Mouse (Mus musculus) MEL (cell line): ENCODE measurements at regions not wholly inside any gene's neighbourhood (a gene's known extent, or its start where the extent isn't known, plus 50 kb on each side); places are given as distances from the start of the nearest gene placed in this dataset.

Source experiments
- DNase-seq: peaks from one replicate; pipeline ENCODE4 v3.0.0; 2011; ENCODE audit warnings: low read depth, low spot score
- H3K27ac ChIP-seq: 2 replicates; pipeline ENCODE4 v1.5.1; 2012; ENCODE audit warnings: low read depth, mild to moderate bottlenecking, control low read depth, low read length, moderate library complexity; ENCODE audit not compliant: control insufficient read depth
- H3K27me3 ChIP-seq, 2 experiments: fragments of 150-350 bp in 1 of 2; sonication (generic) in 1 of 2; 2 replicates each; pipeline ENCODE4 v1.6.1; 2012; ENCODE audit warnings: low read length in 2 of 2, mild to moderate bottlenecking in 2 of 2, improper control_type of control experiment in 1 of 2, moderate library complexity in 1 of 2; ENCODE audit not compliant: insufficient read depth in 2 of 2, control insufficient read depth in 1 of 2
- H3K36me3 ChIP-seq, 2 experiments: 2 replicates each; pipeline ENCODE4 v1.6.1; 2012 to 2014; ENCODE audit warnings: low read length in 2 of 2, improper control_type of control experiment in 1 of 2, inconsistent platforms in 1 of 2, mild to moderate bottlenecking in 1 of 2; ENCODE audit not compliant: insufficient read depth in 2 of 2, control insufficient read depth in 1 of 2
- H3K4me1 ChIP-seq, 2 experiments: fragments of 150-350 bp in 1 of 2; sonication (generic) in 1 of 2; 2 replicates each; pipeline ENCODE4 v1.6.1; 2012; ENCODE audit warnings: low read length in 2 of 2, improper control_type of control experiment in 1 of 2, mild to moderate bottlenecking in 1 of 2; ENCODE audit not compliant: insufficient read depth in 2 of 2, control insufficient read depth in 1 of 2
- H3K4me3 ChIP-seq, 2 experiments: fragments of 150-350 bp in 1 of 2; sonication (generic) in 1 of 2; 2 replicates each; pipeline ENCODE4 v1.5.1; 2012; ENCODE audit warnings: low read depth in 2 of 2, low read length in 2 of 2, mild to moderate bottlenecking in 2 of 2, moderate library complexity in 2 of 2, control low read depth in 1 of 2, improper control_type of control experiment in 1 of 2; ENCODE audit not compliant: control insufficient read depth in 1 of 2, insufficient read depth in 1 of 2
- H3K79me2 ChIP-seq: 2 replicates; pipeline ENCODE4 v1.6.1; 2012; ENCODE audit warnings: mild to moderate bottlenecking, low read length, moderate library complexity; ENCODE audit not compliant: control insufficient read depth, poor library complexity, insufficient read depth
- H3K9ac ChIP-seq: 2 replicates; pipeline ENCODE4 v1.6.1; 2012; ENCODE audit warnings: low read depth, mild to moderate bottlenecking, control low read depth, low read length, moderate library complexity; ENCODE audit not compliant: control insufficient read depth, poor library complexity, severe bottlenecking
- H3K9me3 ChIP-seq: fragments of 150-350 bp; sonication (generic); replicated peaks from 2 replicates; pipeline ENCODE4 v1.6.1; 2012; ENCODE audit warnings: mild to moderate bottlenecking, low read length, improper control_type of control experiment, moderate library complexity; ENCODE audit not compliant: insufficient read depth
- ELF1 ChIP-seq: IDR thresholded peaks from 2 replicates; pipeline ENCODE4 v1.6.1; 2014; ENCODE audit warnings: low read depth, mild to moderate bottlenecking, inconsistent platforms, low read length, improper control_type of control experiment, moderate library complexity
- JUND ChIP-seq: IDR thresholded peaks from 2 replicates; pipeline ENCODE4 v1.6.1; 2011; ENCODE audit warnings: low read depth, mild to moderate bottlenecking, improper control_type of control experiment, low read length
- MAFK ChIP-seq: IDR thresholded peaks from 2 replicates; pipeline ENCODE4 v1.6.1; 2011; ENCODE audit warnings: low read depth, mild to moderate bottlenecking, low read length, improper control_type of control experiment, borderline replicate concordance
- MAX ChIP-seq: IDR thresholded peaks from 2 replicates; pipeline ENCODE4 v1.6.1; 2011; ENCODE audit warnings: low read length, improper control_type of control experiment
- MEF2A ChIP-seq: IDR thresholded peaks from 2 replicates; pipeline ENCODE4 v1.6.1; 2014; ENCODE audit warnings: low read depth, mild to moderate bottlenecking, inconsistent platforms, low read length, improper control_type of control experiment; ENCODE audit not compliant: poor library complexity, insufficient replicate concordance, severe bottlenecking; ENCODE audit errors: extremely low read depth
- MXI1 ChIP-seq: IDR thresholded peaks from 2 replicates; pipeline ENCODE4 v1.6.1; 2011; ENCODE audit warnings: mild to moderate bottlenecking, low read depth, low read length, improper control_type of control experiment
- MYC ChIP-seq: IDR thresholded peaks from 2 replicates; pipeline ENCODE4 v1.6.1; 2011; ENCODE audit warnings: low read depth, mild to moderate bottlenecking, low read length, improper control_type of control experiment, moderate library complexity
- NELFE ChIP-seq: IDR thresholded peaks from 2 replicates; pipeline ENCODE4 v1.6.1; 2011; ENCODE audit warnings: low read depth, low read length, improper control_type of control experiment
- NRF1 ChIP-seq: IDR thresholded peaks from 2 replicates; pipeline ENCODE4 v1.6.1; 2014; ENCODE audit warnings: low read depth, mild to moderate bottlenecking, inconsistent platforms, low read length, improper control_type of control experiment, moderate library complexity; ENCODE audit not compliant: poor library complexity, insufficient read depth, severe bottlenecking
- POLR2AphosphoS2 ChIP-seq: IDR thresholded peaks from 2 replicates; pipeline ENCODE4 v1.6.1; 2011; ENCODE audit warnings: low read length, improper control_type of control experiment
- POLR2AphosphoS5 ChIP-seq: IDR thresholded peaks from 2 replicates; pipeline ENCODE4 v1.6.1; 2012; ENCODE audit warnings: low read depth, borderline replicate concordance, mild to moderate bottlenecking, inconsistent platforms, low read length, moderate library complexity, mixed read lengths
- RAD21 ChIP-seq: IDR thresholded peaks from 2 replicates; pipeline ENCODE4 v1.6.1; 2011; ENCODE audit warnings: mild to moderate bottlenecking, low read depth, low read length, improper control_type of control experiment
- RCOR1 ChIP-seq: IDR thresholded peaks from 2 replicates; pipeline ENCODE4 v1.6.1; 2012; ENCODE audit warnings: low read depth, mild to moderate bottlenecking, inconsistent platforms, low read length, improper control_type of control experiment
- SMC3 ChIP-seq: IDR thresholded peaks from 2 replicates; pipeline ENCODE4 v1.6.1; 2011; ENCODE audit warnings: low read depth, low read length, improper control_type of control experiment
- TCF12 ChIP-seq: IDR thresholded peaks from 2 replicates; pipeline ENCODE4 v1.6.1; 2014; ENCODE audit warnings: low read depth, mild to moderate bottlenecking, inconsistent platforms, low read length, improper control_type of control experiment, moderate library complexity
- USF1 ChIP-seq: IDR thresholded peaks from 2 replicates; pipeline ENCODE4 v1.6.1; 2014; ENCODE audit warnings: low read depth, mild to moderate bottlenecking, inconsistent platforms, low read length, improper control_type of control experiment, moderate library complexity
- ZC3H11A ChIP-seq: IDR thresholded peaks from 2 replicates; pipeline ENCODE4 v1.6.1; 2012; ENCODE audit warnings: low read depth, mild to moderate bottlenecking, inconsistent platforms, low read length, improper control_type of control experiment
- ZKSCAN1 ChIP-seq: IDR thresholded peaks from 2 replicates; pipeline ENCODE4 v1.6.1; 2012; ENCODE audit warnings: low read depth, mild to moderate bottlenecking, inconsistent platforms, low read length, improper control_type of control experiment, moderate library complexity

DNA sequence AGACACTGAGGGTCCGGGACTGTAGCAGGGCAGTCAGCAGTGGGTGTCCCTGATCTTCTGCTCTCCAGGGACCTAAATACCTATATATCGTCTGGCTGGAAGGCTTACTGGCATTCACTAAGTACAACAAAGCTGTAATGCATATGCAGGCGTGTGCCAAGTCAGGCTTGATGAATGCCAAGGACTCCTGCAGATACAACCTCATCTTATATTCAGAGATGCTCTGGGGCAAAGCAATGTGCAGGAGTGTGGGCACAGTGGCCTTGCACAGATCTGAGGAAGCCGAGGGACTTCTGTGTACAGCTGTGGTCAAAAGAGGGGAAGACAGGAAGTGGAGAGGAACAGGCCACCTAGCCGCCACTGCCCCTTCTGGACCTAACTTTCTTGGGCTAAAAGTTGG is 89.5 kb upstream of the Foxn2 start:
- no peak overlapping the region for H3K27ac ChIP-seq
- no peak overlapping the region for H3K4me3 ChIP-seq
- no peaks in the 10 kb centered on the region for H3K36me3 ChIP-seq
- H3K79me2 ChIP-seq, result no peaks in the 10 kb centered on the region
- H3K27me3 ChIP-seq, result no peaks in the 10 kb centered on the region
- H3K9ac ChIP-seq, result no peak overlapping the region
- no peak for DNase-seq
- no peaks in the 10 kb centered on the region for H3K4me1 ChIP-seq
- H3K9me3 ChIP-seq, result no peaks in the 10 kb centered on the region
- TF ChIP-seq NRF1 (no peak), MAX (no peak), POLR2AphosphoS2 (no peak), MAFK (no peak)

DNA sequence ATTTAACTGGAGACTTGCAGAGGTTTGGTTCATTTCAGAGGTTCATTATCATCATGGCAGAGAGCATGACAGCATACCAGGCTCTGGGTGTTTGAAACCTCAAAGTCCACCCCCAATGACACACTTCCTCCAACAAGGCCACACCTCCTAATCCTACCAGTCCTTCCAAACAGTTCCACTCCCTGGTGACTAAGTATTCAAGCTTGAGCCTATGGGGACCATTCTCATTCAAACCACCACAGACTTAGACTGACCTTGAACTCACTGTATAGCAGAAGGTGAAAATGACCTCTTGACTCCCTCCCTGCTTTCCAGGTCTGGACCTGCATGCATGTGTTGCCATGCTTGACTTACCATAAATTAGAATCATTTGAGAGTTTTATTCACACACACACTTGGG is 87.6 kb upstream of the Foxn2 start:
- TF ChIP-seq POLR2AphosphoS5, result no peak
- TF ChIP-seq SMC3, result no peak
- no peak for TF ChIP-seq ZKSCAN1
- TF ChIP-seq TCF12, result no peak
- no peak for TF ChIP-seq MEF2A
- no peak for TF ChIP-seq RAD21
- TF ChIP-seq ELF1, result no peak
- TF ChIP-seq NELFE, result no peak
- no peak for TF ChIP-seq MAX
- no peak for TF ChIP-seq RCOR1
- TF ChIP-seq MYC, result no peak
- no peak for TF ChIP-seq USF1
- no peak for TF ChIP-seq ZC3H11A
- no peak for TF ChIP-seq MXI1
- no peak for TF ChIP-seq JUND
- no peaks in the 10 kb centered on the region for H3K27me3 ChIP-seq
- no peak overlapping the region for H3K27ac ChIP-seq

More for the DNA sequence above, 87.6 kb upstream of the Foxn2 start:
- DNase-seq, result no peak
- no peak overlapping the region for H3K9ac ChIP-seq
- no peaks in the 10 kb centered on the region for H3K79me2 ChIP-seq
- no peaks in the 10 kb centered on the region for H3K4me1 ChIP-seq
- no peaks in the 10 kb centered on the region for H3K9me3 ChIP-seq
- H3K36me3 ChIP-seq, result no peaks in the 10 kb centered on the region
- no peak overlapping the region for H3K4me3 ChIP-seq
